Mouse (Mus musculus) thymus, postnatal 36 days (tissue): Measurements from ENCODE around the gene Dnaja3.

Source experiments
- DNase-seq, 2 experiments: peaks; one replicate each; pipeline ENCODE4 v3.0.0; 2022; ENCODE audit warnings: mixed read lengths in 2 of 2

Dnaja3 gene

DNA sequence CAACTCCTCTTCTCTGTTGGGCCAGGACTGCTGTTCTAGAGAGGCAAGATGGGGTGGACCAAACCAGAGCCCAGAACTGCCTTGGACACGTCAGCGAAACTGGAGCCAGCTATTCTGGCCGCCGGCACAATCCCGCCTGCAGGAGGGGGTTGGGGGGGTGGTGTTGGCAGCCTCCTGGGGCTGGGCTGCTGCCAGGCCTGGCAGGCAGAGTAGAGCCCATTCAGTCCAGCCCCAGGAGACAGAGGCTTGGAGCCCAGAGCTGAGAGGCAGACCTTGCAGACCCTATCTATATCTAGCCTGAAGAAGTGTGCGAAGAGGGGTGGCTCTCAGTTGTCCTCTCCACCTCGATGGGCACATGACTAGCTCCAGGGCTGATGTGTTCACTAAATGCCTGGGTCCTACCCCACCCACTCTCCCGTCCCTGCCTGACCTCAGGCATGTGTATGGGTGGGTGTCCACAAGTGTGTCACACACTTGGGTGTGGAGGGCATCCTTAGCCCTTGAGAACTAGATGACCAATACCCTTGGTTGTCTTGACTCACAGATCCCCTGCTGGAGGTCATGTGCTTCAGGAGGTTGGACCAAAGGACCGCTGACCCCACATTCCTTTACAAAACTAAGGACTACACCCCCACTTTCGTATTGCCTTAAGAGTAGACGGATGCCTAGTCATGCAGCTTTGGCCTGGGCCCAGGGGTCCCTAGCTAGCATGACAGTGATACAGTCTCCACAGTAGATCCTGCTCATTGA is 4.1 kb downstream of the Dnaja3 start:
- no peak for DNase-seq

GRCm38 (mm10) chr16:4645867-4646266 is 6.1 kb downstream of the Dnaja3 start:
- DNase-seq = no peak

DNA sequence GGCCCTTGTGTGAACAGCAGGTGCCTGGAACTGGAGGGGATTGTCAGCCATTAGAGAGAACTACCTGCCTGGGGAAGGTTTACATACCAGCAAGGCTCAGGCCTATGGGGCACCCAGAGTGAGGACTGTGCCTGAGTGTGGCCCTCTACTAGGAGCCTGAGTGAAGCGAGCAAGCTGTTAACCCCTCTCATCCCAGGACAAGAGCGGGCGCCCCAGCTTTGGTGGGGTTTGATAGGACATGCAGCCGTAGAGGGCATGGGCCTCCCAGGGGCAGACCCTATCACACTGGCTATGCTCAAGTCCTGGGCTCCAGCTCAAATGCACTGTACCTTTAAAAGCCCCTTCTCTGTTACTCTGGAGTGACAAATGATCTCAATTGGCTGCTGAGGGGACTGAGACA is 7.0 kb downstream of the Dnaja3 start:
- DNase-seq = no peak

DNA sequence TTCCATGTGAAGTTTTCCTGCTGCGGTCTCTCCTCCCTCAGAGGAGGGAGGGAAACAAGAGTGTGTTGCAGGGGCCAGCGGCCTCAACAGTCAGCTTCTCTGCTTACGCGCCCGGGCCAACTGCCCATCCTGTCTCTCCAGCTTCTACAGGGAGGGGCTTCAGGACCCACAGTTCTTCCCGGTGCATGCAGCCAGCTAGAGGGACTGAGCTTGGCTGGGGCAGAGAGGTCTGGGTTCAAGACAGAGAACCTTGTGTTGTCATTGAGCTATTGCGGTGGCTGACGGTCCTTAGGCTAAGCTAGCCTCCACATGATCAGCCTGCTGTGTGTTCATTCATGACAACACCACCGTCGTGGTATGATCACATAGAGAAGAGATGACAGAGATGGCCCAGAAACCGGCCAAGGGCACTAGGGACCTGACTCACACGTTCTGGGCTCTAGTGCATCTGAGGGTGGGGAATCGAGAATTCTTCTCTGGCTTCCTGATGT is 7.9 kb downstream of the Dnaja3 start:
- DNase-seq = no peak

GRCm38 (mm10) chr16:4648416-4649023 is 8.7 kb downstream of the Dnaja3 start:
- DNase-seq = no peak

DNA sequence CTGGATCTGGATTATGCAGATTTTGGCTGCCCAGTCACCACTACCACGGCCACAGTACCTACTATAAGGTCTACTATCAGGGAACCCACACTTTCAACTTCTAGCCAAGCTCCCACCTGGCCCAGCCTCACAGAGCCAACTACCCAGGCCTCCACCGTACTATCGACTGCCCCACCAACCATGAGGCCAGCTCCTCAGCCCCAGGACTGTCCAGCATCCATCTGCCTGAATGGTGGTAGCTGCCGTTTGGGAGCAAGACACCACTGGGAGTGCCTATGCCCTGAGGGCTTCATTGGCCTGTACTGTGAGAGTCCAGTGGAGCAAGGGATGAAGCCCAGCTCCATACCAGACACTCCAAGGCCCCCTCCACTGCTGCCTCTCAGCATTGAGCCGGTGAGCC is 9.4 kb downstream of the Dnaja3 start:
- DNase-seq = no peak

GRCm38 (mm10) chr16:4649692-4650091 is 9.9 kb downstream of the Dnaja3 start:
- no peak for DNase-seq

DNA sequence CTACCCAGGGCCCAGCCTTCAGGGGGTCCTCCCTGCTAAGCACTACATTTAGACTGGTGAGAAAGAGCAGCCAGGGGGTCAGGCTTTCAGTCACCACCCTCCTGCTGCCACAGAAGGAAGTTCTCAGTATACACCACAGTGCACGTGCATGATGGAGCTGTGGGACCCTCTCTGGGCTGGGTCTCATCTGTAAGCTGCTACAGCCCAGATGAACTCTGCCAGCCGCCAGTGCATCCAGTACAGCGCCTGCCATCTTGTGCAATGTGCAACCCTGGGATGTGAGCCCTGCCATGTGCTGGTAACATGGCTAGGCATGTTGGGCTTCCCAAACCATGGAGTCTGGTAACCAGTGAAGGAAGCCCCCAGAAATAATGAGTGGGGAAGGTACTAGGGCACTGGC is 10.4 kb downstream of the Dnaja3 start:
- DNase-seq = no peak

DNA sequence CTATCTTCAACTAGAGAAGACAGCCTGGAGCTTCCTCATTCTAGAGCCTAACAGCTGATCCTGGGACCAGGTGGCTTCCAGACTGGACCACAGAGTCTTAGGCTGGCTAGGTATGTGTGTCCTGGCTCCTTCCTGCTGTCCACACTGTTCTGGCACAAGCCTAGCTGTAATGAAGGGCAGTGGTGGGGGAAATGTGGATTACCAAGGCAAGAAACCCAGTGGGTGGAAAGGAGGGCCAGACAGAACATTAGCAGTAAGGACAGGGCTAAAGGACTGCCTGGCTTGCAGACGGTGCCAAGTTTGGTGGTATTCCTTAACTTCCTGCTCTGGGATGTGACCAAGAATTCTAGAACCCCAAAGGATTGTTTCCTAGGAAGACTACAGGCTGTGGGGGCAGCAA is 11.3 kb downstream of the Dnaja3 start:
- DNase-seq = no peak

DNA sequence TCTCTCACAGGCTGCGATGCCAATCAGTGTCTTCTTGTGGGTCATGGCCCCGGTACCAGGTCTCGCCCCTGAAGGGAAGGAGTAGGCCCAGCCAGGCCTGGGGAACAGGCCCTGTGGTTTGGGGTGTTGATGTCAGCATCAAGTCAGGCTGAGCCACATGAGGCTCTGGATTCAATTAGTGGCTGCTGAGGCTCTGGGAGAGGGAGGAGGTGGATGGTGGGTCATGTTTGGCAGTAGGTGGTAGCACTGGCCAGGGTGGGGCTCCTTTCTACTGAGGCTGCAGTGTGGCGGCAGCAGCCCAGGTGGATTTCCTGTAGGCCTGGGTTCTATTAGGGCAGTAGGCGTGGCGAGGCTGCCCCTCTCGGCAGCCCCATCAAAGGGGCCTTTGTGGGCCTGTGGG is 11.8 kb downstream of the Dnaja3 start:
- no peak for DNase-seq

- no peak for DNase-seq
These were observed 13.1 kb downstream of the Dnaja3 start for GRCm38 (mm10) chr16:4652707-4653416.

- DNase-seq = no peak
These were observed 14.9 kb downstream of the Dnaja3 start for GRCm38 (mm10) chr16:4654706-4655105.

DNA sequence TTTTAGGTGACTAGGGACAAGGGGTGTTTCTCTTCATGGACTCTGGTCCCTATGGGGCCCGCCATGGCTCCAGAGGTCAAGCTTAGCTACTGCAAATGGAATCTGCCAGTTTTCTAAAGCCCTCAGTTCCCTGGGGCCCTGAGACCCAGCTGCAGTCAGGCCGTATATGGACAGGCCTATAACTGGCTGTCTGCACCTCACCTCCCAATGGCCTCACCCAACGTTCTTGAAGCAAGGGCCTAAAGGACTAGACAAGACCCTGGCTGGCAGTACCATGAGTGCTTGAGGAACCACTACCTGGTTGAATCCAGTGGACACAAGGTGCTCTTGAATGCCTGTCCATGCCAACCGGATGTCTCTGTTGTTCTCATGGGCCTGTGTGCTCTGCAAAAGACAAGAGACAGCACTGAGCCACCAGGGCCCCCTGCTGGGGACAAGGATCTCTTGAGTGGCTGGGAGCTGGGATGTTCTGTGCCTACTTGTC is 15.5 kb downstream of the Dnaja3 start:
- DNase-seq = no peak

GRCm38 (mm10) chr16:4655764-4656570 is 16.2 kb downstream of the Dnaja3 start:
- no peak for DNase-seq

GRCm38 (mm10) chr16:4656571-4657081 is 16.8 kb downstream of the Dnaja3 start:
- DNase-seq = no peak

DNA sequence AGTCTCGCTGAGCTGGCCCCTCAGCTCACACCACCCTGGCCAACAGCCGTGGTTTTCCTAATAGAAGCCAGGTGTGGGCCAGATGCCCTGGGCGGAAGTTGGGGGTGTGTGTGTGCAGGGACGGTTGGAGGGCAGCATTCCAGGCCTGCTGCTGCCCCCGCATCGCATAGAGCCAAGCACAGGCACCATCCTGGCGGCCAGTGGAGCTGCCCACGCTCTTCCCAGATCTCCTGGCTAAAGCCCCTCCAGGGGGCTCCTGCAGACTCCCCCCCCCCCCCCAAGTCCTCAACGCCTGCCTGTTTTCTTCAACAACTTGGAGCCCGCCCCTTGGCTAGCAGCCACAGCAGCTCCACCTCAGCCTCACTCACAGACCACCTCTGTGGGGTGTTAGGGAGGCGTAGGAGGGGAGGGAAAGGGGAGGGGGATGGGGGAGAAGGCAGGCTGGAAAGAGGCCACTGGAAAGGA is 19.0 kb downstream of the Dnaja3 start:
- DNase-seq = no peak

- DNase-seq = no peak
These were observed 19.5 kb downstream of the Dnaja3 start for GRCm38 (mm10) chr16:4659326-4659725.

DNA sequence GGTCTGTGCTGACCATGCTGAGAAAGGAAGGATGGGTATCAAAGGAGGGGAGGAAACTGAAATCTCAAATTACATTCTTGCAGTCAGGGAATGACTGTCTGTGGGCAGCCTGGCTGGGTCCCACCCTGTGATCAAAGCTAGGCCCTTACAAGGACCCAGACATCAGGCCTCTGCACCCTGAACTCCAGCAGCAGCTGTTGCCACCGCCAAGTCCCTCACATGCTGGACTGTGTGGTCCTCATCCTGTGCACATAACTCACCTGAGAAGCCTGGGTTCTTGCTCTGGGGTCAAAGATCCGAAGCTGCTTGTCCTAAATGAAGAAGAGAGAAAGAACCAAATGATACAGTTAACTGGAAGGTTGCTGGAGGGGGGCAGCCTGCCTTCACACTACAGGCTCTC is 21.8 kb downstream of the Dnaja3 start:
- no peak for DNase-seq

GRCm38 (mm10) chr16:4663806-4664205 is 24.0 kb downstream of the Dnaja3 start:
- DNase-seq = no peak

- no peak for DNase-seq
These were observed 25.9 kb downstream of the Dnaja3 start for GRCm38 (mm10) chr16:4665726-4666125.

- peak; percentile 73 to 79 for DNase-seq
These were observed 27.5 kb downstream of the Dnaja3 start for GRCm38 (mm10) chr16:4667190-4667808.

GRCm38 (mm10) chr16:4670317-4670716 is 30.5 kb downstream of the Dnaja3 start:
- DNase-seq = no peak
